Mouse (Mus musculus) erythroblast, adult 5-6 weeks (primary cell): ENCODE data around the gene Lrtm1. TPM values are rescaled to one million over a fixed set of nuclear protein-coding genes. Genes with fewer than 3 reads are reported as not detected.

ENCODE experiments used
- ATAC-seq: replicated peaks from 2 replicates; pipeline ENCODE4 v1.8.0; 2016; ENCODE audit warnings: moderate number of reproducible peaks, mild to moderate bottlenecking, moderate TSS enrichment, inconsistent platforms; ENCODE audit not compliant: poor library complexity, low FRiP score, severe bottlenecking
- total RNA-seq, 2 experiments: library from RNA; stranded (forward) in 1 of 2; stranded (reverse) in 1 of 2; fragments of 150-400 nt in 1 of 2; fragments of 200-764, 138-1000 nt in 1 of 2; gene quantifications; 2 replicates each; pipeline versions ENCODE4 v1.2.3 to v1.2.4; 2015 to 2017; ENCODE audit warnings: low replicate concordance in 2 of 2

Lrtm1 gene
- total RNA-seq (2015; ENCODE audit: low replicate concordance) = not detected in 2 replicates
- 0.09 TPM in 1 of 2 replicates, not detected in the other for total RNA-seq (2017; ENCODE audit: low replicate concordance)

DNA sequence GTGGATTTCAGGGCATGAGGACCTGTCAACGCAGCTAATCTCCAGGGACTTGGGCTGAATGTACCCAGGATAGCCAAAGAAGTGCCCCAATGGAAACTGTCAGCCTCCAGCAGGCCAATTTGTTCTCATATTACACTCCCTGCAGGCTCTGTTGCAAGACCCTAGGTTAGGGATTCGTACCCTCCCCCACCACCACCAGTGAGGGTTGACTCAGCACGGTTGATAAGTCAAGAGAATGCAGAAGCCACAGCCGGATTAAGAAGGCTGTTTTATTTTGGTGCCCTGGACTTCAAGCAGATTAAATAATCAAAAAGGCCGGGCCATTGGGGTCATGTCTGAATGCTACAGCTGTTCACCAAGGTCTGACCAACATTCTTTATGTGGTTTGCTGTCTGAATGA lies at the start of gene Lrtm1:
TSS of gene Lrtm1 (plus strand) at position 326 of the 400 bp plus-strand sequence.
- no peak for ATAC-seq

DNA sequence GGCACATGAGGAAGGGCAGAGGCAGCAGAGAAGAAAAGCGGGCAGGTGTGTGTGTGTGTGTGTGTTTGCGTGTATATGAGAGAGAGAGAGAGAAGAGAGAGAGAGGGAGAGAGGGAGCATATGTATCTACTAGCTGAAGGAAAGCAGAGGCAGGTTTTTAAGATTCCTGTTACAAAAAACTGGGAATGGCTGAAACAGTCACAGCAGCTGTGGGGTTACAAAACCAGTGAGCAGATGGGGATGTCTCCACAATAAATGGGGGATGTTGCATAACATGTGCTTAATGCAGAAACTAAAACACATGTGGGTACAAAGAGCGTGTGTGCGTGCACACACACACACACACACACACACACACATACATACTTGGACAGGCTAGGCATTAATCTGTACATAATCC lies 48.8 kb upstream of the Lrtm1 start:
- ATAC-seq = no peak

DNA sequence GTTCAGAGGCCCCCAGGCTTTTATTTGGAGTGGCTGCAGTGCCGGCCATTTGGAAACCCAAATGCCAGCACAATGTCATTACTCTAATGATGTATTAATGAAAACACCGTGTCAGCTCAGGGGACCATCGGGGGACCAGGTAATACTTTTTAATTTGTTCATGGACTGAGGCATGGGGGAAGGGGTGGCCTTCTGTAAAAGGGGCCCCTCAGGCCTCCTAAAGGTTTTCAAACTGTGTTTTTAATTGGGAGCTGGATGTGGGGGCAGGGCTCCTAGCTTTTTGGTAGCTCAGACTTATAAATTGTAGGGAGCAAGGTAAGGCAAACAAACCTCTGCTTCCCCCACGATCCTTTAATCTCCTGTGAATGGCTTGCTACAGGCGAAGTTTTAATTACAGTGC lies 45.4 kb upstream of the Lrtm1 start:
- ATAC-seq = no peak

DNA sequence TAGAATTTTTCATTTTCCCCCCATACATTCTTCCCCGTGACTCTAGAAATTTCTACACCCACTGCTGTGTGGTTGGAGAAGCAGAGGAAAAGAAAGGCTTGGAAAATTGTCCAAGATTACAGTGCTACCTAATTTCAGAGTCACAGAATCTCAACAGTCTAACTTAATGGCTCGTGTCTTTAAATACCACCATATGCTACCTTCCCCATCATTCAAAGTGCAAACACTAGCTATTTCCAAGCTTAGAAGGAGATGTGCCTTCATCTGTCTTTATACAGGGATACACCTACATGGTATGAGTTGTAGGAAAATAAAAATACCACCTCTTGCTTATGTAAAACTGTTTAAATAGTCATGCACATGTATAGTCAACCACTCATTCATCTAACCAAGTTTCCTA lies 38.8 kb upstream of the Lrtm1 start:
- ATAC-seq = no peak

DNA sequence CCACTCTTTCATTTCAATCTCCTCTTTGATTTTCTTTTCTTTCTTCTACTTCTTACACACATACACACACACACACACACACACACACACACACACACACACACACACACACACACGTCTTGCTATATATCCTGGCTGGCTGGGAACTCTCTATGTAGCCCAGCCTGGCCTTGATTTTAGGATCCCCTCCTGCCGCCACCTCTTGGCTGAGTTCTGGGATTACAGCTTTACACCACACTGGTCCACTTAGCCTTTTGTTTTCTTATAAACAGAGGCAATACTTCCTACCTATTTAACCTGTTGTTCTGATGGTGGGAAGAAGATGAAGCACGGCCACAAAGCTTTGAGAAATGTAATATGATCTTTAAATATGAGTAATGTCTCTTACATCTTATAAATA lies 37.5 kb upstream of the Lrtm1 start:
- no peak for ATAC-seq

DNA sequence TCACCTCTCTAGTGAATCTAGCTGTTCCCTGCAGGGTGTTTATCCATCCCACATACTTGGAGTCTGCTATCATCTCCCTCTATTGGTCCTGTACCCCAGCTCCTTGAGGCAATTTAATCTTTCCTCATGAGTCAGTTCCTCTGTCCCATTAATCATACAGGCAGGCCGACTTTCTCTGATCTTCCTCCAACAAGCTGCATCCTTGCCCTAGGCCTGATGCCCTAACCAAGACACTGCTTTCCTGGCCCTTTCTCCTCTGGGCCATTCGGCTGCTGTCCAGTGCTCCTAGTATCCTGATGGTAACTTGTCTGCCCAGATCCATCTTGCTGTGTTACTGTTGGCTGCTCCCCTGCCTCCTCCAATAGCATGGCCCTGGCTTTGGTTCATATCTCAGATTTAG lies 33.7 kb upstream of the Lrtm1 start:
- no peak for ATAC-seq

DNA sequence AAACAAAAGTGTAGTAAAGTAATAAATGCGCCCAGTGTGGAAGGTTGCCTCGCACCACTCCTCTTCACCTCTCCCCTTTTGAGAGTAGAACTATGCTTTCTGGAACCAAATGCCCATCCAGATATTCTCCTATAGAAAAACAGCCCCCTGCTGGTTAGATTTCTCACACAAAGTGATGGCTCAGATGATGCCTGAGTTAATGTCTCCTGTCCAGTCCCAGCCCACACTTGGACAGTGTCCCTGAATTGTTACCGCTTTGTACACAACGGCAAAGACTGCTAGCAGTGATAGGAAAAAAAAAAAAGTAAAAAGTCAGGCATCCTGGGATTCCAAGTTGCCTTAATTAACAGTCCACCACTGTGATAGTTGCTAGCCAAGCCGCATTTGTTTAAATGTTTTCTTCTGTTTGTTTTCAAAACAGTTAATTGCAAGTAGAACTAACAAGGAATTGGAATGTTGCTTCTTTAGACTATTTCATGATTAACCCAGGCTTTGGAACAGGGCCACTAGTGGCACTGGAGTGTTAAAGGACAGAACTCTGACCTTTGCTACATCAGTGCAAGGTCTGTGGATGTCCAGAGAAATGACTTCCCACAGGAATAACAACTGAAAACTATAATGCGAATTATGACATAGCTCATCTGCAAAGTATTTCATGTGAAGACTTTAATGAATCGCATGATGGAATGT lies 29.7 kb upstream of the Lrtm1 start:
- ATAC-seq = no peak

DNA sequence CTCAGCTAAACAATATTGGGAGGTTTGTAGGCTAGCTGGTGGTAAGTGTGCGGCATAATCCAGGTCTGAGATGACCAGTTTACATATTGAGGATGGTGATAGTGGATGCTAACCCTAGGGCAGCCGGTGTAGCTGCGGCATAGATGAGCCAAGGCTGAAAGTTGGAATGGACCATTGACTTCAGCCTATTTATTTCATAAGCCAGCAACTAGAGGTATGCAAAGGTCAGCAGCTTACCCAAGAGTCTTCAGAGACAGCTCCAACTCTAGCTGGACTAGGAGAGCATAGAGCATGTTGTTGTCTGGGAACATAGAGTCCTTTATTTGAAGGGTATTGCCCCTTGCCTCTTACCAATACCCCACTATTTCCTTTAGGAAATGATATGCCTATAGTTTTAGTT lies 21.4 kb upstream of the Lrtm1 start:
- no peak for ATAC-seq

DNA sequence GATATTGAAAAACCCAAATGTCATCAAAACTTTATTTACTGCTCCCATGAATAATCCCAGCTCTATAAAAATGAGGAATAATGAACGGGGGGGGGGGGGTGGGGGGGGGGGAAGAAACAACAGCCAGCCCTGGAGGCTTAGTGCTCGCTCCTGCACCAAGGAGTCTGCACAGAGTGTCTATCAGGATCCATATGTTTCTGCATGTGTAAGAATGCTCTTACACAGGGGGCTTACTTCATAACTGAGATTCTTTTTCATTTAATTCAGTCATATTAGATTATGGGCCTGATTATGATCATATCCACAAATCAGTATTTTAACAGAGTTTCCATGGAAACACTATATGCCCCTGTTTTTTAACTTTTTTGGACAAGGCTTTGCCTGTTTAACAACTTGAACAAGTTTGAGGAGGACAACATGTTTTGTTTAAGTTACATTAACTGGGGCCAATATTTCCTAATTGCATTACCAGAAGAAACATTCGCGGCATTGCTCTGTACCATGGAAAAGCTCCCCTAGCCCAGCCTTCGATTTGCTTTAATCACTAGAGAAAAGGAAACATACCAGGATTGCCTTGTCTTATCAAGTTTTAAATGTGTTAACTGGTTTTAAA lies 12.7 kb upstream of the Lrtm1 start:
- ATAC-seq = no peak

DNA sequence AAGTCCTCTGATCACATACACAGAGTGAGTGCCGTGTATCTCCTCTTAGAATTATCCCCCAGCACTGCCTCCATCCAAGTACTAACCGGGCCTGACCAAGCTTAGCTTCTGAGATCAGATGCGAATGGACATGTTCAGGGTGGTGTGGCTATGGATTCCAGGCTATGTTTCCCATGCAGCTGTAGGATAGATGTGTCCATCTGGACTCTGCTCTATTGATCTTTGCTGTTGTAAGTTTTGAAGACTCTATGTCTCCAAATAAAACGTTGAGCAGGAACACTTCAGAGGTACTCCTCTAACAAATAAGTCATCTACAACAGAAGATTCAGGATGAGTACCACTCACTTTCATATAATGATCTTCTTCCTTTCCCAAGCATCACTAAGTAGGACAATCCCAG lies 8.4 kb upstream of the Lrtm1 start:
- no peak for ATAC-seq

DNA sequence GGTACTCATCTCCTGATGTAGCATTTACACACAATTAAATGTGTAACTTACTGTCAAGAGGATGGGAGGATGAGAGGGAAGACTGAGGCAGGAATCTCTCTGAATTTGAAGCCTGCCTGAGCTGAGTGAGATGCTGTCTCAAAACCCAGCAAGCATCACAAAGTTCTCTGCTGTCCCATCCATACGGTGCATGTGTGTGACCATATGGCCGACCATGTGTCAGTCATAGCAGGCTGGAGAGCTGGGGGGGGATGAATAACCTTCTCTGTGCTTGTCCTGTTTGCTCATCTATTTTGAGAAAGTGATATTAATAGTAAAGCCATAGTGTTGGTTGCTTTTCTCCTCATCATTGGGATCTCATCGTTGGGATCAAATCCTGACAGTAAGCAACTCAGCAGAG lies 4.8 kb upstream of the Lrtm1 start:
- no peak for ATAC-seq

DNA sequence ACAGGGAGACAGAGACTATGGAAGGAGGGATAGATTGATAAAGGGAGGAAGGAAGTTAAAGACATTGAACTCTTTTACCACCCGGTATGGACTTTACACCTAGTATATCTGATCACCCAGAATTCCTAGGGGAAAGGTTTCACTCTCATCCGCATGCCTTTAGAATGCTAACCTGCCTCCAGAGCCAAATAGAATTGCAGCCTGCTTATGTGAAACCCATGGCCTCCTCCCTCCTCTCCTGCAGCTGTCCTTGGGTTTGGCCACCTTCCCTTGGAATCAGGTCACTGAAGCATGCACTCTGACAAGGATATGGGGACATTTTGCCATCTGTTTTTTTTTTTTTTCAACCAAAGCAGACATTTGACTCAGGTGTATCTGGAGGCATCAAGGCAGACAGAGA lies 3.3 kb upstream of the Lrtm1 start:
- ATAC-seq = no peak

DNA sequence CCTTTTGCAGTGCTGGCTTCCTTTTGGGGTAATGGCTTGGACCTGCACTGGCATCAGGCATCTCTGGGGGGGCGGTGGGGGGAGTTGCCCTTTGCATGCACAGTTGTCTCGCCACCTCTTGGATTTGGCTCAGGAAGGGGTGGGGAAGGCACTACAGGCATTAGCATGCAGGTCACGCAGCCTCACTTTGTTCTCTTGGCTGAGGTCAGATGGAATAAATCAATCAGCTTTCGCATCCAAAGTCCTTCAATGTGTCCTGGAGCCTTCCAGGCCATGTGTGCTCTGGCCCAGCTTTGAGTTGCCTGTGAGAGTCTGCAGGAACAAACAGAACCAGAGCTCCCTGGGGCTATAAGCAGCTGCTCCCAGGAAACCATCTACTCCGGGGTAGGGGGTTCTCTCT lies 2.1 kb upstream of the Lrtm1 start:
- ATAC-seq = no peak

DNA sequence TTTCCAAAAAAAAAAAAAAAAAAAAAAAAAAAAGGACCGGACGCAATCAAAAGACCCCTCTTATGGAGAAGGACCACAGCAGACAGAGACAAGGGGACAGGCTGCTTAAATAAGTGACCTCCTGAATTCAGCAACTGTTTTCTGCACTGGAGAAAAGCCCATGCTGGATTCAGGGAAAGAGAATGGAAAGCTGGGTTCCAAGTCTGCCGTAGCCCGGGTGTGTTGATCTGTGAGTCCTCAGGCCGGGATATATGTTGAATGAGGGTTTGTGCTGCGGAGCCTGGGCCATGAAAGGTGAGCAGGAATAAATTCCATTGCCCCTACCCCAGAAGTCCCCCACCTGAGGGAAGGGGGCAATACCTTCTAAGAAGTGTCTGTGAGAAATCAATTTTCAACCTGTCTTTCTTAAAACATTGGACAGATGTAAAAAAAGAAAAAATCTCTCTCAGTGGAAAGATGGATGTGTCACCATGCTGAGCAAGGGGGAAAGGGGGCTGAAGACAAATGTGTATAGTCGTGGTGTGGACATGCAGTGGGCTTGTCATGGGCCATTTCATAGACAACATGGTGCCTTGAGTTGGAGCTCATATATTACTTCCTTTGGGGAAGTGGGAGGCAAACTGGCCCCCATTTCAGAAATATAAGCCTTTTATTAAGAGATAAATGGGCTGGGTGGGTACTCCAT lies 450 bp downstream of the Lrtm1 start:
- ATAC-seq = no peak

DNA sequence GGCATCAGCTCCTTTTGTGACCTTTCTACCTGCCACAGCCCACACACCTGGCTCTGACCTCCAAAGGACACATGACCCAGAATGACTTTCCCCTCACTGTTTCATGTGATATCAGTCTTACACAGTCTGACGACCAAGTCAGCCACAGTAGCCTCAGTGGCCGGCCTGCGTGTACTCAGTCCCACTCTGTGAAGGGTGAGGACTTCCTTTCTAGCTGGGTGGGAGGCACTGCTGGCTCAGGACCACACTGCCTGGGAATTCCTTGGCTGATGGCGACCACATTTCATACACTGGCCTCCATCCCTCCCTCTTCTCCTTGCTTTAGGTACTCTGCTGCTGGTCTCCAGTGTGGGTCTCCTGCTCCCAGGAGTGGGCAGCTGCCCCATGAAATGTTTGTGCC lies 3.3 kb downstream of the Lrtm1 start:
- no peak for ATAC-seq

DNA sequence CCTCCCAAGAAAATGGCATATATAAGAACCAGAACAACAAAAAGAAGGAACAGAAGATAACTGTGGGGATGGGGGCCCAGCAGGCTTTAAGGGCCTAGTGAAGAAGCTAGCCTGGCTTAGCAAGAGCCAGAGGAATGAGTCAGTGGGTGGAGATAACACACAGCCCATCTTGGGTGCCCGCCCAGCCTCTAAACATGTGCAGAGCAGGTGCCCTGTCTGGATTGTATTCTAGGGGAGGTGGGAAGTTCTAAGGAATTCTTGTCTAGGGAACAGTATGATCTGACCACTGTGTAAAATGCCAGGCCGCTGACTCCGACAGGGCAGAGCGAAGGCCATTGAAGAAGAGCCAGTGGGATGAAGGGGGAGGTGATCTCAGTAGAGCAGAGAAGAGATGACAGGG lies 5.2 kb downstream of the Lrtm1 start:
- no peak for ATAC-seq

DNA sequence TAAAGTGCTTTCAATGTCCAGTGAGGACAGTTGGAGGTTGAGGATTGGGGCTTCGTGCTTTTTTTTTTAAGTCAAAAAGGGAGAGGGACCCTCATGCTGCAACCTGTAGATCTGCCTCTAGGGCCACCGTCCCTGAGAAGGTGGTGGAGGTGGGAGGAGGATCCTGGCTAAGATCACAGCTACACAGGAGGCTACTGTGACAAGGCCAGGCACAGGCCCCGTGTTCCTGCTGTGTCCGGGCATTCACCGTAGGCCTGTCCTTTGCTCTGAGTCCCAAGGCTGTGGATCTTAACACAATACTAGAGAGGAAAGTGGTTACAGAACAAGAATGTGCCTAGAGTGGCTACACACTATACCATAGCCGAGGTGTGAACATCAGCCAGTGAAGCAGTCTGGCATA lies 7.3 kb downstream of the Lrtm1 start:
- ATAC-seq = no peak

DNA sequence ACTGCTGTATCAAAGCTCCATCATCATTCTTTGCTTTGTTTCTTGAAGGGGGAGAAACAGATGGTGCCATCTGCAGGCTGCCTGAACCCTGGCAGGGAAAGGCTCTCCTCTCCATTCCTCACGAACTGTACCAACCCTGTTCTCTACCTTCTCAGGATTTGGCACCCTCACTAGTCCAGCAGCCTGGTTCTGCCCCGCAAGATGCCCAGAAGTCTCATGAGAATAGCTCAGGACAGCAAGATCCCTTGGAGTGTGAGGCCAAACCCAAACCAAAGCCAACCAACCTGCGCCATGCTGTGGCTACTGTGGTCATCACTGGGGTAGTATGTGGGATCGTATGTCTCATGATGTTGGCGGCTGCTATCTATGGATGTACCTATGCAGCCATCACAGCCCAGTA lies 9.3 kb downstream of the Lrtm1 start:
- no peak for ATAC-seq

DNA sequence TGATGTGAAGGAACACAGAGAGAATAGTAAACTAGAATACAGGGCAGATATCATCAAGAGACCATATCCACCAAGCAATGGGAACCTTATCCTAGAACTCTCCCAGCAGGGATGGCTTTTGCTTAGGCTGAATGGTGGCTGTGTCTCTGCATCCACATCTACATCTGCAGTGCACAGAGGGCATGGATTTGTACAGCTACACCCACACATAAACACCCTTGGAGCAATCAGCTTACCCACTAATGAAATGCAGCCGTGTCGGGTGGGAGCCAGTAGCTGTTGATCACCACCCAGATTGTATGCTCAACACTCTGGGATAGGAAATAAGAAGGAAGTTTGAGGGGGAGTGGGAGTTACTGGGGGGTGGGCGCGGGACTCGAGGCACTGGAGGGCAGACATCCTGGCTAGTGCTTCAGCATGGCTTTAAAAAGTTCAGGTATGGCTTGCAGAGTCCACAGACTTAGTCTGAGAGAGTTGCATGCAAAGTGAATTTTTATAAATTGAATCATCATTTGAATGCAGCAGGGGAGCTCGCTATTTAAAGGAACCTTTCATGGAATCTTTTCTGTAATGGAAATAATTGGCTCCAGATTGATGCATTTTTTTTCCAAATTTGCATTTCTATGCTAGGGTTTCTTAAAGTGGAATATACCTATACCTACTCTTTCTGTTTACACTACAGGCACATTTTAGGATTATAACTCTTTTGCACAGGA lies 10.5 kb downstream of the Lrtm1 start:
- no peak for ATAC-seq

DNA sequence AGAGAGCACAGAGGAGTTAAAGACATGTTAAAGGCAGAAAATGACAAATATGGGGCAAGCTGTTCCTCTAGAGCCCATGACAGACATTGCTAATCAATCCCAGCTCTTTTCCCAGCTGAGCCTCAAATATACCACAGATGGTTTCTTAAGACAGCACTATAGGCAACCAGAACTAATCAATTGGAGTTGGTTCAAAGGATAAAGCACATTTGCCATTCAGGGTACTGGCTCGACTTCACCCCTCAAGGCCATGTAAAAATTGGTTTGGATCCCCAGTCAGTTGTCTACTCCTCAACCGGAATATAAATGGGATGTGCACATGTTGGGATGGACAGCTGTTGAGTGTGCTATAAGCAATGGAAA lies 11.1 kb downstream of the Lrtm1 start:
- ATAC-seq = no peak

DNA sequence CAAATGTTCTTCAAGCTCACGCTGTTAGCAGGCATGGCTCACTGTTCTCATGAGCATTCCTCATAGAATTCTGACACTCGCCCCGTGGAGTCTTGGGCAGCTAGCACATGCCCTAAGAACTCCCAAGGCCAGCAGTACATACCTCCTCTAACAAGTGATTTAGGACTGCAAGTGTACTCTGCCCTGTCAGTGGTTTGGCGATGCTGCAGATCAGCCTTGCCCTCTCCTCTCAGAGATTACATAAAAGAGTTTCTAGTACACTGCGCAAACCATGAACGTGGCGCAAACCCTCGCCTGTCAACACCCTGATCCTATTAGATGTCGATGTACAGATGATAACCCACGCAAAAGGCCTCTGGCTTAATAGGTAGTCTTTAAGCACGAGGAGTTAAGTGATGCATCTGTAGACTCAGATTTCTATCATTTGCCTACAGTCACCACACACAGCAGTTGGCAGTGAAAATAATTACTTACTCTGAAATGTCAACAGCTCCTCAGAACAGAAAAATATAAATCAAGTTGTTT lies 11.9 kb downstream of the Lrtm1 start:
- no peak for ATAC-seq
